Mouse (Mus musculus) c-Kit-positive CD71-positive TER-119-negative erythroid progenitor cells, embryonic 14.5 days (primary cell): ENCODE data around the gene Ccdc85b.

Source experiments
- DNase-seq: peaks from one replicate; pipeline ENCODE4 v3.0.0-alpha.2; 2013; ENCODE audit warnings: low read depth

Gene Ccdc85b

GRCm38 (mm10) chr19:5455568-5455967 lies 2.1 kb downstream of the Ccdc85b start:
- no peak for DNase-seq

DNA sequence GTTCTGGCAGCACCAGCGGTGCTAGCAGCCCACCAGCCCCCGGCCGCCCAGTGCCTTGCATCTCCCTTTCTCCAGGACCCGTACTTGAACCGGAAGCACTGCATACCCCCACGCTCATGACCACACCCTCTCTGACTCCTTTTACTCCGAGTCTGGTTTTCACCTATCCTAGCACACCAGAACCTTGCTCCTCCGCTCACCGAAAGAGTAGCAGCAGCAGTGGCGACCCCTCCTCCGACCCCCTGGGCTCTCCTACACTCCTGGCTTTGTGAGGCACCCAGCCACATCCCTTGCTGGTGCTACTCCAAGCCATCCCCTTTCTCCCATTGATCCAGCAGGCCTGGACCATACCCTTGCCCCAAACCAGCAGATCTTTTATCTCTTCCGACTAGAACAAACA lies 2.7 kb downstream of the Ccdc85b start:
- DNase-seq = no peak

DNA sequence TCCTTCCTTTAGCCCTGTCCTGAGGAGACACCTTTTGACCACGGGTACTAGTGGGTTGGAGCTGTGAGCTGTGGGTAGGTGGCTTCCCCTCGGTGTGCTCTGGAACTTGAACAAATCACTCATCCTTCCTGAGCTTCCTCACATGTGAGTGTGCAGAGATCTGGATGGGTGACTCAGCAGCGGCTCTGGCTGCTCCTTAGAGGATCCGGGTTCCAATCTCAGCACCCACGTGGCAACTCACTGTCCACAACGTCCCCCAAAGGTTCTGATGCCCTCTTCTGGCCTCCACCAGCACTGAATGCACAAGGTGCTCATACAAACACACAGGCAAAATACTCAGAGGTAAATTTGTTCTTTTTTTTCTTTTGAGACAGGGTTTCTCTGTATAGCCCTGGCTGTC lies 5.9 kb downstream of the Ccdc85b start:
- DNase-seq = no peak

- no peak for DNase-seq
These were observed 8.0 kb downstream of the Ccdc85b start for GRCm38 (mm10) chr19:5449673-5450072.

GRCm38 (mm10) chr19:5448354-5449150 lies 9.1 kb downstream of the Ccdc85b start:
- DNase-seq = no peak

- no peak for DNase-seq
These were observed 10.0 kb downstream of the Ccdc85b start, which contains the start of gene Fosl1 for GRCm38 (mm10) chr19:5447515-5448353. Gene Fosl1 (plus strand): TSS chr19:5447547.

GRCm38 (mm10) chr19:5445747-5446146 lies 11.9 kb downstream of the Ccdc85b start:
- no peak for DNase-seq

- no peak for DNase-seq
These were observed 12.7 kb downstream of the Ccdc85b start for GRCm38 (mm10) chr19:5444954-5445353.

- no peak for DNase-seq
These were observed 13.3 kb downstream of the Ccdc85b start for GRCm38 (mm10) chr19:5444371-5444908.

- DNase-seq = no peak
These were observed 23.7 kb downstream of the Ccdc85b start for GRCm38 (mm10) chr19:5433951-5434350.

- DNase-seq = peak; percentile 48
These were observed 24.5 kb downstream of the Ccdc85b start for GRCm38 (mm10) chr19:5432992-5433852.

DNA sequence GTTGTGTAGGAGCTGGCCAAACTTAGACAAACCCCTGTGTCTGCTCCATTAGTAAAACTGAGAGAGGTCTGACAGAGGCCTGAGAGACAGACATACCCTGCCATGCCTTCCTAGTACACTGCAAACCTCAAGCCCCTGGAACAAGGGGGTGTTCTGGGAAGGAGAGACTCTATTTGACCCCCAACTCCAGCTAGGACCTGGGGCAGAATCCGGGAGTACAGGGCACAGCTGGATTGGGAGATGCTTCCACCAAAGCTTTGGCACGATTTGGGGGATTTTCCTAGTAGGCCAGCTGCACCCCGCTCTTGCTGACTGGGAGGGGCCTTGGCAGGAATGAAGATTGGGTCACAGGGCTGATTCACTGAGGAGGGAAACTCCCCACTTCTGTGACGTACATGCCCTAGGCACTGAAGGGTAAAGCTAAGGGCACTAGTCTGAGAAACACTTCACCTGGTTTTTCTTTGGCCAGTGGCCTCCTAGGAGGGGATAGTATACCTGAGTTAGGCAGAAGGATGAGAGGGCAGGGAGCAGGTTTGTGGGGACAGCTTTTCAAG lies 25.7 kb downstream of the Ccdc85b start:
- DNase-seq = no peak

DNA sequence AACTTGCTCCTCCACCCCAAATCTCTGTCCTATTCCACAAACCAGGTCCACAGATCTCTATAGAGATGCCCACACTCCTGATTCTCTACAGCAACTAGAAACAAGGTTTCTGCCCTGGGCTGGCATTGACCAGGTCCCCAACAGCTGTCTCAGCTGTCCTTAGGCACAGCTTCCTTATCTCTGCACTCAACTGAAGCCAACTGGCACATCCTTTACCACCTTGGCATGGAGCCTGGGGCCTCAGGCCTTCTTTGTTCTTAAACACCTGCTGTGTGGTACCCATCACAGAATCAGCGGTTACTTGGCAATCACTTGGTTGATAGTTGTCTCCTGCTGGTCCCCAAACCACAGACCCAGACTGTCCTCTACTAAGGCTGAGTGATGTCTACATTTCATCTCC lies 27.3 kb downstream of the Ccdc85b start:
- no peak for DNase-seq

GRCm38 (mm10) chr19:5429806-5430205 lies 27.9 kb downstream of the Ccdc85b start:
- no peak for DNase-seq

- no peak for DNase-seq
These were observed 28.5 kb downstream of the Ccdc85b start for GRCm38 (mm10) chr19:5429219-5429618.

DNA sequence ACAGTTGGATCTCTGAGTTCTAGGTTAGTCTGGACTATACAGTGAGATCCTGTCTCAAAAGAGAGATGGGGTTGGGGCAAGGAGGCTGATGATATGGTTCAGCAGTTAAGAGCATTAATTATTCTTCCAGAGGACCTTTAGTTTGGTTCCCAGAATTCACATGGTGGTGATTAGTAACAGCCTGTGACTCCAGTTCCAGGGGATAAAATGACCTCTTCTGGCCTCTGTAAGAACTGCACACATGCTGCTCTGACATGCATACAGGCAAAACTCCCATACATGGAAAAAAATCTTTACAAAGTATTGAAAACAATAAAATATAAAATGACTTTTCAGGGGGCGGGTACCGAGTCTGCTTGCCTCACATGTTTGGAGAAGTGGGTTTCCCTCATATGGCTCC lies 29.6 kb downstream of the Ccdc85b start:
- no peak for DNase-seq

DNA sequence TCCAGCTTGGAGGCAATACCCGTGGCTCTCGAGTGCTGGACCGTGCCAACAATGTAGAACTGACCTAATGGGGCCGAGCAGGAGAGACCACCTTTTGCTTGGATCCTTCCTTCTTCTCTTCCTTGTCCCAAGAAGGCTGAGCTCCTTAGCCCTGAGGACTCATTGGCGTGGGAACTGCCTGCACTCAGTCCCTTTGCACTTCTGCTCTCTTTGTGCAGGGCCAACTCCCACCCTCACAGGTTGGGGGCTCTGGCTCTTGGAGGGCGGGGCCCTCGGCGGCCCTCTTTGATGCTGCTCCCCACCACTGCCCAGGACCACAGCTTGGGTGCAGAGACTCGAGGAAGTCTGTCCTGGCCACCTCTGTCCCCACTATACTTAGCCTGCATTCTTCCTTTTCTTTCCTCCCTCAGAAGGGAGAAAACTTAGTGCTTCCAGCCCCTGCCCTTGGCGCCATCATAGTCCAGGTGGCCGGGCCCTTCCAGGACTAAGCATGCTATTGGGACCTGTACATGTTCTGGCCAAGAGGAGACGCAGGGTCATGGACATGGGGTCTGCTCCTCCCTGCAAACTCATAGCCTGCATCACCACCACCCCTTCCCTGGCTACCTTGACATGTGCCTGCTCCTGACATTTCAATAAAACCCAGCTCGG lies 30.9 kb downstream of the Ccdc85b start:
- no peak for DNase-seq

DNA sequence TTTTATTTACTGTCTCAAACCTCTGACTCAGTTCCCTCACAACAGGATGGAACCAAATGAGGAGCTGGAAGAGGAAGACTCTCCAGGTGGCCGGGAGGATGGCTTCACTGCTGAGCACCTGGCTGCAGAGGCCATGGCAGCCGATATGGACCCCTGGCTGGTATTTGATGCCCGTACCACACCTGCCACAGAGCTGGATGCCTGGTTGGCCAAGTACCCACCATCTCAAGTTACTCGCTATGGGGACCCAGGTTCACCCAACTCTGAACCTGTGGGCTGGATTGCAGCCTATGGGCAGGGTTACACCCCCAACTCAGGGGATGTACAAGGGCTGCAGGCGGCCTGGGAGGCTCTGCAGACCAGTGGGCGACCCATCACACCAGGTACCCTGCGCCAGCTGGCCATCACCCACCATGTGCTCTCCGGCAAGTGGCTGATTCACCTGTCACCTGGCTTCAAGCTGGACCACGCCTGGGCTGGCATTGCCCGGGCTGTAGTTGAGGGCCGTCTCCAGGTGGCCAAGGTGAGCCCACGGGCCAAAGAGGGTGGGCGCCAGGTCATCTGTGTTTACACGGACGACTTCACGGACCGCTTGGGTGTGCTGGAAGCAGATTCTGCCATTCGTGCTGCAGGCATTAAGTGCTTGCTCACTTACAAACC lies 31.7 kb downstream of the Ccdc85b start:
- DNase-seq = no peak

- DNase-seq = peak; percentile 90
These were observed 32.6 kb downstream of the Ccdc85b start, which contains the start of the genes Drap1 and AI837181 for GRCm38 (mm10) chr19:5424782-5425741. Gene Drap1 (minus strand): TSS chr19:5424979. Gene AI837181 (plus strand): TSS chr19:5425144.
